Mouse (Mus musculus): Measurements from ENCODE around the gene Rora. TPM values are rescaled to one million over a fixed set of nuclear protein-coding genes. Genes with fewer than 3 reads are reported as not detected.
A peak's percentile ranks its signal among the peaks of the same experiment; 100 is the strongest.

Rora gene
- total RNA-seq, 2 experiments from 2014 or later, result 43.6 to 48.9 TPM

DNA sequence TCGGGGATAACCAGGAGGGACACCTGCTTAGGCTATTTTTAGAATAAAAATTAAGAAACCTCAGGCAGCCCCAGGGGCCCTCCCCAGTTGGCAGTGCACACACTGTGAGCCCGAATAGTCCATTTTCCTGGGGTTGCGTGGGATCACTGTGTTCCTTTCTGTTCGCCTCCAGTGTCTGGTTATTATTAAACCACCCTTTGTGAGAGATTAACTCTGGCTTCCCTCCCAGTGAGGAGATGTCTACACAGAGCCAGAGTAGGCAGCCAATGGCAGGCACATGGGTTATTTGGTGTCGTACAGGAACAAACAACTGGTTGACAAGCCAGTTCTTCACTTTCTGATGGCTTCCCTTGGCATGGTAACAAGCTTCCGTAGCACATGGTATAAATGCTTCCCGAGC is 287.5 kb downstream of the Rora start:
- no peak for DNase-seq (ENCODE audit: low spot score in 2 of 2)

DNA sequence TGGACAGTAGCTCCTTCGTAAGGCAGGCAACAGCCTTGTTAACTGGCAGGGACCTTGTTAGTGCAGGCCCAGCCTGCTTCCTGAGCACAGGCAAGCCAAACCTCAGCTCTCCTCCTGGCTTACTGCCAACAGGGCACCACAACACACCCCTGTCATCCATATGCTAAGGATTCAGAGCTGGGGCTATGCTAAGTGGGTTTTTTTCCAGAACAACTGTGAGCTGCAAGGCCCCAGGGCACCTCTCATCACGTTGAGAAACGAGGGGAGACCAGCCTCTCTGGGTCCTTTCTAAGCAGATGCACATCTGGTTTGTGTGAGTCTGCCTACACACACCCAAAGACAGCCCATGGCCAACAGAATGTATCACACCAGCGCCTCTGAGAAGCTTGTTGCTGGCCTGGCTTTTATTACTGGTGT is 289.0 kb downstream of the Rora start:
- DNase-seq (ENCODE audit: low spot score in 2 of 2), result no peak

DNA sequence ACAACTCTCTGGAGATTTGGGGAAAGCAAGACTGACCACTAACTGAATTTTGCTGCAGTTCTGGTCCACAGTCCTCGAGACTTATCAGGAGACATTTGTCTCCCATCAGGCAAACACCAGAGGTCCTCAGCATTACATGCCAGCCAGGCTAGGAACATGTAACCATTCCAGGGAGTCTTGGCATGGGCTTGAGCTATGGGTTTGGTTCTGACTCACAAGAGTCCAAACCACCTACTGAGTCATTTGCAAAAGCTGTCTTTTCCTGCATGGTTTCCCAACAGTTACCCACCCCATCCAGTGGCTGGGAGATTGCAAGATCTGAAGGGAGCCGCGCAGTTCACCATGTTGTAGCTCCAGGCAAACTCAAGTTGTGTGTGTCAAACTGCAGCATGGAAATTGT is 290.4 kb downstream of the Rora start:
- no peak for DNase-seq (ENCODE audit: low spot score in 2 of 2)

DNA sequence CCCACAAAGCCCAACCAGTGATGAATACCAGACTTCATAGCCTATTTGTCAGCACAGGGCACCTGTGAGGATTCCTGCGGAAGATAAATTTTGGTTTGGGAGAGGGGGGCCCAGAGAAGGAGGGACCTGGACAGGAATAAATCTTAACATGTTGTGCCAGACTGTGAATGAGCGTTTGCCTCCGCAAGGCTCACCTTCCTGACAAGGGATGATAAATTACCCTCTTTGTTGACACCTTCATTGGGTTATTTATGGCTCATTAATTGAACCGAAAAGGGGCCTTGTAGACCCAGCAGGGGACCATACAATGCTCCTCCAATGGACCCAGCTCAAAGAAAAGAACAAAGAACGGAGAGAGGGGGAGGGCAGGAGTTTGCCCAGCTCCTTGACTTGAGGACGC is 294.1 kb downstream of the Rora start:
- DNase-seq (ENCODE audit: low spot score in 2 of 2), result no peak

DNA sequence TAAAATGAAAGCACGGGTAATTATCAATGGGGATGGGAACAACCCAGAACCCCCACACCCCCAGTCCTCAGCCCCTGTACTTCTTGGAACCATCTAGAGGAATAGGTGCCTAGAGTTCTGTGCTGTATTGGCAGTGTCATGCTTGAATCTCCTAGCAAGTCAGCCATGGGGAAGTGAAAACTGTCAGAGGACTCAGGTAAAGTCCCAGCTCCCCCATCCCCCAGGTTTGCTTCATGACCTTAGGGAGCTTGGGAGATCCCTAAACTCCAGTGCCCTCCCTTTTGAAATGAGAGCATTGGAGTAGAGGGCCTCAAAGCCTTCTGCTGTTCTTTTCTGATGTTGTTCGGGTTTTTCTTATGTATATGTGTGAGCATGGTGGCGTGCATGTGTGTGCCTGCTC is 294.6 kb downstream of the Rora start:
- DNase-seq (ENCODE audit: low spot score in 2 of 2), result no peak

DNA sequence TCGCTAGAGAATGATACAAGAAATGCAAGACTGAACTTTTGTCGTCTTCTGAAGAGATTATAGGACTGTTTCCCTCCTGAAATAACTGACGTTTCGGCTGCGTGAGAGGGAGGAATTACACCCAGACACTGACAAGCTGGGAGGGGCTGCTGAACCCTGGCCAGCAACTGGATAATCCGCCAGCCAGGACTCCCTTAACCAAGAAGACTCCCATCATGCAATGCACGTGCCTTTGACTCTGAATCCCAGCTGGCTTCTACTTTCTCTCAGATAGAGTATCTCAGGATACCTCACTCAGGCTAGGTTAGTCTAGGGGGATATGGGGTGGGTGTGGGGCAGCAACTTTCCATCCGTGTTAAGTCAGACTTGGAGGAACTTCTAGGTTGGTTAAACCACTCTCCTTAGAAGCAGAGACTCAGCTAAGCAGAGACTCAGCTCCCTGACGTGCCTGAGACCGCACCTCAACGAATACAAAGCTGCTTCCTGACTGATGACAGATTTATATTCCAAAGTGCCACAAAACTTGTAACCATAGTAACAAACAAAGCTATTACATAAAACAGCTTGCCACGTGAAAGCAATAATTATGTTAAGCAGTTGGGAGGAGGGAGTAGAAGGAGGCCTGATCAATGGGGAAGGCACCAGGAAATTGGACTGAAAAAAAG is 302.8 kb downstream of the Rora start:
- DNase-seq (ENCODE audit: low spot score in 2 of 2), result peak in 1 of 2 experiments; percentile 25

DNA sequence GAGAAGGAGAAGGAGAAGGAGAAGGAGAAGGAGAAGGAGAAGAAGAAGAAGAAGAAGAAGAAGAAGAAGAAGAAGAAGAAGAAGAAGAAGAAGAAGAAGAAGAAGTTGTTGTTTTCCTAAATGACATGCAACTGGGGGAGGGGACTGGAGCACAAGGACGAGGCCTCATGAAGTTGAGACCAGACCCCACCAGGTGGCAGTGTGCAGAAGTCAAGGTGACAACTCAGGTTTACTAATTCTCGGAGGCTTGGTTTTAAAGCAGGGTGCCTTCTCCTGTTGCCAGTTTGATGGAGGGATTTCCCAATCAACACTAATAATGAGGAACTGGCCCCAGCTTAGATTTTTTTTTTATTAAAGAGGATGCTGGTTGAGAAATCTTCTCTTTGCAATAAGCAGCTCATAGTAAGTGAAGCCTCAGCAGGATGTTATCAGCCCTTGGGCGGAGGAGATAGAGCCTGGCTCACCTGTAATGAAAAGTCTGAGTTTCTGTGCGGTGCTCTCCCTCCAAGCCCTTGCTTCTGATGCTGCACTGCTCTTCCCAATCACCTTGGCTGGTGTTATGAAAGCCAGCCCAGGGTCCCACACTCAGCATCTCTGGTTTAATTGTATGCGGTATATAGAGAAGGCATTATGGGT is 303.5 kb downstream of the Rora start:
- DNase-seq (ENCODE audit: low spot score in 2 of 2), result peak in 1 of 2 experiments; percentile 36

DNA sequence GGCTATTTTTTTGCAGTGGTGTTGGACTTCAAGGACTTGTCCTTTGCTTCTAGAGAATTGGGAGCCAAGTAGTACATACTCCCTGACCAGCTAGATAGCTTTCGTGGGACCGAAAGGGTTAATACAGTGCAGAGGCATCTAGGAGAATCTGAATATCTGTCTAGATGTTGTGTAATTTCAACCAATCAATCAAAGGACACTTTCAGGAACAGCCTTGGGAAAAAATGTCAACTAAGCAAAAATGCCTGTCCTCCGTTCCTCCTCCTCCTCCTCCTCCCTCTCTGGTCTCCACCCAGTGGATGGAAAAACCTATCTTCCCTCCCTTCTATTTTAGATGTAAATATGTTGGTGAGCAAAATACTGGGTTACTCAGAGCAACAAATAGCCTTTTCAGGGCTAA is 304.2 kb downstream of the Rora start:
- no peak for DNase-seq (ENCODE audit: low spot score in 2 of 2)

DNA sequence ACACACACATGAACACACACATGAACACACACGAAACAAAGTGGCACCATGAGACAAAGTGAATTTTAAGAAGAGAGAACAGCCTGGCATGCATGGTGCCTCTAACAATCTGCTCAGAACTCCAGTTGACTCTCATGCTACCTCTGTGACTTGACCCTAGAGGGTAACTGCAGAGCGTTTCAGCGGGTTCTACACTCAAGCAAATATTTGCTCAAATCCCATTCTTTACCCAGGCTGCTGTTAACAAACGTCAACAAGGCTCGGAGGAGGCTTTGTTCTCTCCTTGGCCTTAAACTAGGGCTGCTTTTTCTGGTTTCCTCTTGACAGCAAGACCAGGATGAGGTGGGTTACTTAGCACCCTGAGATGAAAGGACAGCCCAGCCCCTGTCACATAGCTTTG is 305.3 kb downstream of the Rora start:
- no peak for DNase-seq (ENCODE audit: low spot score in 2 of 2)

DNA sequence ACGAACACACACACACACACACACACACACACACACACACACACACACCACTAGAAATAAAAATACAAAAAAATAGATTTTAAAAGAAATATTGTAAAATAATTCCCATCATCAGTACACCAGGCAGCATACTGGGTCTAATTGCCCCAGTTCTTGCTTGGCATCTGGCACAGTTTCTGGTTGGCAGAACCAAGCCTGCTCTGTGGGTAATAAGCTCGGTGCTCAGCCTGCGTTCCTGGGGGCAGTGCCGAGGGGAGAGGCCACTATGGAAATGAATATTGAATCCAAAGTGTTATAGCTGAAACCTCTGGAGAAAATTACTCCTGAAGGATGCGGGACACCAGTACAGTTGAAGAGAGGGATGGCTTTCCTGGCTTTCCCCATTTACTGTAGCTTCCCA is 310.3 kb downstream of the Rora start:
- no peak for DNase-seq (ENCODE audit: low spot score in 2 of 2)

DNA sequence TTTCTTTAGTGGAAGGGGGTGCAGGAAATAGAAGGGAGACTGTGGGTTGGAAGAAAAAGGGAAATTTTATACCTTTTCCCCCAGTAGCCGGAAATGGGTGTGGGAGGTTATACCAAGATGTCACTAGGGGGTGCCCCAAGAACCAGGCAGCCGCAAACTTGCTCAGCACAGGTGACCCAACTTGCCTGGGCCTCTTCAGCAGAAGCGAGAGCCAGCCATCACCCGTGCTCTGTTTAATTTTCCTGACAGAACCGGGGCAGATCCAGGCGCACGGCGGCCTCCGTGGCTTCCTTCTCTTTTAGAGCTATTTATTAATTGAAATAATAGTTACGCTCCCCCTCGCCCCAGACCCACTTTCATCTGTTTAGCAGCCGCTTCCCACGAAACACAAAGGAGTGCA is 313.0 kb downstream of the Rora start:
- DNase-seq (ENCODE audit: low spot score in 2 of 2), result no peak

DNA sequence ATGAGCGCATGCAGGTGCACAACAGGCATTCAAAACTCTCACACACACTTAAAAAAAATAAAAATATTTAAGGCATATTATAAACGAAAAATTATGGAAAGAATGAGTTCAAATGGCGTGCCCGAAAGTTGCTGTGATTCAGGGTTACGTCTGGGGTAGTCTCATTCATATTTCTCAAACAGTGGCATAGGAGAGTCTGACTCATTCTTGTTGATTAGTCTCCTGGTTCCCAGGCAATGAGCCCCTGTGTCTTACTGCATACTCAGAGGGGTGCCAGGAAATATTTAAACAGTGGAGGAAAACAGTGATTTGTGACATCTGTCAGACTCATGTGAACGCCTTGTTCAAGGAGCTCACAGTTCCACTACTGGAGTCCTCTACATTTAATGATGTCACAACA is 316.5 kb downstream of the Rora start:
- DNase-seq (ENCODE audit: low spot score in 2 of 2), result no peak

DNA sequence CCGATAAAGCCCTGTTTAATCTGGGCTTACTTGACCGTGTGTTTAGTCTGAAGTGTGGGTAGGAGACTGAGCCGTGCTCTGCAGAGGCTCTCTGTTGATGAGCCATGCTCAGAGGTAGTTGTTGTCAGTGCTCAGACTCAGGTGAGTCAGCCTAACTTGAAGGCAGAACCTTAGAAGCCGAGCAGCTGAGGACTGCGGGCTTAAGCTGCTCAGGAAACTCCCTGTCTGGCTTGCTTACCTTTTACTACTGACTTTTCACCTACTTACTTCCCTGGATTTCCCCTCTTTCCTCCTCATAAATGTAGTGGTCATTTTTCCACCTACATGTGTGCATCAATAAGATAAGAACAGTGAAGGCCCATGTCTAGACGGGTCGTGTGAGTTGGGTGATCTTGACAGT is 318.7 kb downstream of the Rora start:
- no peak for DNase-seq (ENCODE audit: low spot score in 2 of 2)

DNA sequence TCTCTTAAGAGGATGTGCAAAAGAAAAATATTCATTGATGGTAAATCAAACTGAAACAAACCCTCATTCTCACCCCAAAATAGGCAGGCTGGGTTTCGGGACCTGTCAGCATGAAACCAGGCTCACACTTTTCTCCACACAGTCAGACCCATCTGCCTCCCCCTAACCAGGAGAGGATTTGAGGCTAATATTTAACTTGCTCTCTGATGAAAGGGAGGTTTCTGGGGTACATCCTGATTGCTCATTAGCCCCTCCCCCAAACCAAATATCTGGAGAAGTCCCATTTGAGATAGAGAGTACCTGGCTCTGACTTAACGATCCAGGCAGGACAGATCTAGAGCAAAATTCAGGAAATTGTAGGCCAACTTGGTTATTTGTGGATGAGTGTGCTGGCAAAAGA is 320.9 kb downstream of the Rora start:
- DNase-seq (ENCODE audit: low spot score in 2 of 2), result no peak

DNA sequence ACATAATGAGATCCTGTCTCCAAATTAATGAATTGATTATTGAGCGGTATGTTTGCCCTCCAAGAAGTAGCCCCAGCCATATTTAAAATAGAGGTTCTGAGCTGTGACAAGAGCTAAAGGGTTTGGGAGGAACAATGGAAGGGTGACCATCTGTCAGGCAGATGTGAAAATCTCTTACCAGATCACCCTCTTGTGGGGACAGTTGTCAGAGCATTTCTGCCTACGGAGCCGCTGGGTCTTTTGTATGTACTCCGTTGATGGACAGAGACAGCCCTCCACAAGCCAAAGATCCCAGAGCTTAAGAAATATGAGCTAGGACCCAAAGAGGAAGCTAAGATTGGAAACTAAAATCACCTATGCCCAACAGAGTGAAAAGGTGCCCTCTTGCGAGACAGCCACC is 322.6 kb downstream of the Rora start:
- no peak for DNase-seq (ENCODE audit: low spot score in 2 of 2)

DNA sequence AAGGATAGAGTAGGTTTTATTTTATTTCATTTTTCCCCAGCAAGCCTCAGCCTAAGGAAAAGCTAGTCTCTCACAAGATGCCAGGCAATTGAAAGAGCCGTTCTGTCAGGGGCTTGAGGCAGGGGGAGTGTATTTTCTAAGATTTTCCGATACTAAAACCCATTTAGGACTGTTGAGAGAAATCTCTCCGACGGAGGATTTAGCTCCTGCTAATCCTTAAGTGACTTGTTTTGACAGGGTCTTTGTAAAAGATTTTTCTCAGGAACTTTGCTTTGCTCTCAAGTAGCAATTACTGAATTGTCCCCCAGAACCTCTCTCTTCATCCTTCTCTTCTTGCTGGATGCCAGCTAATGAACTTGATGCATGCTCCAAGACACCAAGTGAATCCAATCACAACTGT is 323.3 kb downstream of the Rora start:
- no peak for DNase-seq (ENCODE audit: low spot score in 2 of 2)

DNA sequence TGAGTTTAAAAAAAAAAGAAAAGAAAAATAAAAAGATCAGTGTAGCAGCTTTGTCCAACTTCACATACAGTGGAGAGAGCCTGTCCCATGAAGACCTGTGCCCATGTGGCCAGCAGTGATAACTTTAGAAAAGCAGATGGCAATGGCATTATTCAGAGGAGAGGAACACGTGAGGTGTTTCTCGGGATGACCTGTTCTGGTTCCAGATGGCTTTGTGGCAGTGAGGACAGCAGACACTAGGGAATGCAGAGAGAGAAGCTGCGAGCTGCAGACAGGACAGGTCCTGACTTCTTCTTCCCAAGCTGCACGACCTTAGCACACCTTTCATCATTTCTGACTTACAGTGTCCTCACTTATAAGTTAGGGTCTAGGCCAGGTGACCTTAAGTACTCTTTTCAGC is 325.1 kb downstream of the Rora start:
- no peak for DNase-seq (ENCODE audit: low spot score in 2 of 2)

DNA sequence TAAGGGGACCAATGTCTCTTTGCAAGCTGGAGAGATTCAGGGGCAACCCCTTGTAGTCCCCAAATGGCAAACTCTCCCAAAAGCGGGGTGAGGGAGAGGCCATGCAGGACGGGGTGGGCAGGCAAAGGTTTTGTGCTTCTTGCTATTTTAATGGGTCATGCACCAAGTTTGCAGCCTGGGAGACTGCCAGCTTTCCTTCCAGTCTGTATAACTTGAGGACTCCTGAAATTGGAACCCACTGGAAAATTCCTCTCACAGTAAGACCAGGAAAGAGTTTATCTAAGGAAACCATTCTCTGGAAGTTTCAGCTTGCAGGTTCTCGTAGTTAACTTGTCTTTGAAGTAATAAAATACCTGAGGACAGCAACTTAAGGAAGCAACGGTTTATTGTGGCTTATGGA is 326.5 kb downstream of the Rora start:
- no peak for DNase-seq (ENCODE audit: low spot score in 2 of 2)

DNA sequence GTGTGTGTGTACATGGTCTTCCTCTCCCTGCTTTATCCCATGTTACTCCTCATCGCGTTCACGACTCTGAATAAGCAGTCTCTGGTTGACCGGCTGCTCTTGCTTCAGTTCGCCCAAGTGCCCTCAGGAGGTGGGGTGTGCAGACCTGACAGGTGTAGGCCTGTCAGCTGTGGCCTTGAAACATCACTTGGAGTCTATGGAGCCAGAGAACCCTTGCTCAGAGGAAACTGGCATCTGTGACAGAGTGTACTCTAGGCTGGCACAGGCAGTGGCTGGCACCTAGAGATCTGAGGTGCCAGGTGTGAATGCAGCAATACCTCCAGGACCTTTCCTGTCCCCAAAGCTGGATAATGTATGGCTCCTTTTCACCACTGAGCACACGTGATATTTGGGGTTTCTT is 331.5 kb downstream of the Rora start:
- no peak for DNase-seq (ENCODE audit: low spot score in 2 of 2)

DNA sequence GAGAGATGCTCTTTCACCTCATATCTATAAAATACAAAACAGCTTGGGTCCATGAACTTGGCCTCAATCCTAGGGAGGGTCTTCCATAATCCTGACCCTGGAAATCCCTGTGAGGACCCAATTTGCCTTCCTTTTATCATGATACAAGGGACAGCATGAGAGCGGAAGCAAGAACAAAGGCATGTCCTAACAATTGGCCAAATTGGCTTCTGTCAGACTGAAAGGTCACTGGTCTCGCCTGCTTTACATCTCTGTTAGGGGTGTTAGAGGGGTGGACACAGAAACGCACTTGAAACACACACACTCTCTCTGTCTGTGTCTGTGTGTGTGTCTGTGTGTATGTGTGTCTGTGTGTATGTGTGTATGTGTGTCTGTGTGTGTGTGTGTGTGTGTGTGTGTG is 332.2 kb downstream of the Rora start:
- no peak for DNase-seq (ENCODE audit: low spot score in 2 of 2)

DNA sequence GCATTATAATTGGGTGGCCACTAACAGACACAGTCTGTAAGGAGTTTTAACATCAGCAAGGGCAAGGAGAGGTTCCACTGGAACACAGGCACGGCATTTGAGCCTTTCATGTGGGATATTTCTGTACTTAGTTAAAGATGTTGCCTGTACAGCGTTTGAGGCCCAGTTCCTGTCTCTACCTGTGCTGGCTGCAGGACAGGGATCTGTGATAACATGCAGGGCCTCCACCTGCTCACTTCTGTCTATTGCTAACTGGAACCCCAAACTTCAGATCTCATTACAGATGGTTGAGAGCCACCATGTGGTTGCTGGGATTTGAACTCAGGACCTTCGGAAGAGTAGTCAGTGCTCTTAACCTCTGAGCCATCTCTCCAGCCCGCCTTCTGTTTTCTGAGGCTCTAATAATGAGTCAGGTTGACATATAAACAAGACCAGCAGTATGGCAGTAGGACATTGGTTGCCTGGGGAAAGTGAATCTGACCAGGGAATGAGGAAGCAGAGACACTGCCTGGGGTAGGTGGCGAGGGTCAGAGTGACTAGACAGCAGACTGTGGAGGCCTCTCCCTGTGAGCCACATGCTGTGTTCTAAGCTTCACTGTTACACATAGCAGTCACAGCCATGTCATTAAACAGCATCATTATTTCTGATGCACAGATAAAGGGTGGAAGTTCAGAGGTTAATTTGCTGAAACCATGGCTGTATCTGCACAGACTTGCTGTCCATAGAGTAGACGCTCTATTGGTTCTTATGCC is 333.9 kb downstream of the Rora start:
- DNase-seq (ENCODE audit: low spot score in 2 of 2), result no peak

DNA sequence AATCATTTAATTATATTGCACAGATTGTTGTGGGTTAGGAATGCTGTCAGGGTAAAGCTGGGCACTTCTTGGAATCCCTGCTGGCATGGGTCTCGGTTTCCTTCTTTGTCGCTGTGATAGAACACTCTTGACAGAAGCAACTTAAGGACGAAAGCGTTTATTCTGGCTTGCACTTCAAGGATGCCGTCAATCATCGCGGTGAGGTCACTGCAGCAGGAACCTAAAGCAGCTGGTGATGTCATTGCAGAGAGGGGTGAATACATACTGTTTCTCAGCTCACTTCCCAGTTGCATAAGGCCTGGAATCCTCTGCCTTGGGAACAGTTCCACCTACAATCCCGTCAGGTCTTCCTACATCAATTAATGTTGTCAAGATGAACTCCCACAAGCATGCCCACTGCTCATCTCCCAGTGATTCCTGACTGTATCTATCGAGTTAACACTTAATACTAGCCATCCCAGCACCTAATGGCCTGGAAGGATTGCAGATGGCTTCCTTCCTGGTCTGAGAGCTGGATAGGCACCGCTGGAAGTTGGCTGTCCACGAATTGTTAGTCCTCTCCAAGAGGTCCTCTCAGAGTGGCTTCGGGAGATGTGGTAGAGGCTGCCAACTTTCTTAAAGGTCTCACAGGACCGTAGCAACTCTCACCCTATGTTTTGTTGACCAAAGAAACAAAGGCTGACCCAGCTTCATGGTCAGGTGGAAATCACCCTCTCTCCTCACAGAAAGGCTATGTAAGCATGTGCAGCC is 334.8 kb downstream of the Rora start:
- DNase-seq (ENCODE audit: low spot score in 2 of 2), result no peak

Data from gastrocnemius, postnatal 4 days (tissue).